Mouse (Mus musculus) naive thymus-derived CD4-positive, alpha-beta T cell, adult 2 months (primary cell): ENCODE measurements around the gene Akap8.

ENCODE experiments used
- DNase-seq: peaks from one replicate; pipeline ENCODE4 v3.0.0-alpha.2; 2011; ENCODE audit warnings: low read depth

Gene Akap8

DNA sequence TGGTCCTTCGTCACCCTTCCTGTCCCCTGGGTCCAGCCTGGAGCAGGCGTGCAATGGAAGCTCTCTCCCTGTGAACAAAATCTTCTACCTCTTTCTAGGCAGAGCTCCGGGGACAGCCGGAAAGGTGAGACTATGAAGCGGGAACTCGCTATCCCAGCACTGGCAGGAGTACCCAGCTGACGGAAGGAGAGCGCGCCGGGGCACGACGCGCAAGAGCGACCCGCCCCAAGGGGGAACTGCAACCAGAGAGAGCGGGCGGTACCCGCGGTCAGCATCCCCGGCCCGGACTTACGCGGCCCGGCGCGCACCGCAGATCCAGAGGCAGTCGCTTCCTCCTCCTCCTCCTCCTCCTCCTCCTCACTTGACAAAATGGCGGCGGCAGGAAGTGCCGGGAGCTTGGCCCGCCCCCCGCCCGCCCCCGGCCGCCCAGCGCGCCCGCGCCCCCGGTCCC, 37.2 kb downstream of the Akap8 start:
- DNase-seq: peak; percentile 82

DNA sequence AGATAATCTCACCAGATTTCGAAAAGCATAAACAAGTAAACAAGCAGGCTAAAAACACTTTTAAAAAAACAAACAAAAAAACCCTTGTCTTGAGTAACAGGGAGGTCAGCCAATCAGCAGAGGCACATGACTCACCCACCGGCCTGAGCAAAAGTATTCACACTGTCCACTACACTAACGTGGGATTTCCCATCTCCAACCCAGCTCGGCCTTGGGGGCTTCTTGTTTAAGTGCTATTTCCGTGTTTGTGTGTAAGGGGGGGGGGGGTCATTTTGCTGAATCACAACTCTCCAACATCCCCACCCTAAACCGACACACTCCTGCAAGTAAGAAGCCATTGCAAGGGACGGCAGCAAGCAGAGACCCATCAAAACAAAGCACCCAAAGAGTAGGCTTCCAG, 37.7 kb downstream of the Akap8 start:
- DNase-seq: peak; percentile 40

DNA sequence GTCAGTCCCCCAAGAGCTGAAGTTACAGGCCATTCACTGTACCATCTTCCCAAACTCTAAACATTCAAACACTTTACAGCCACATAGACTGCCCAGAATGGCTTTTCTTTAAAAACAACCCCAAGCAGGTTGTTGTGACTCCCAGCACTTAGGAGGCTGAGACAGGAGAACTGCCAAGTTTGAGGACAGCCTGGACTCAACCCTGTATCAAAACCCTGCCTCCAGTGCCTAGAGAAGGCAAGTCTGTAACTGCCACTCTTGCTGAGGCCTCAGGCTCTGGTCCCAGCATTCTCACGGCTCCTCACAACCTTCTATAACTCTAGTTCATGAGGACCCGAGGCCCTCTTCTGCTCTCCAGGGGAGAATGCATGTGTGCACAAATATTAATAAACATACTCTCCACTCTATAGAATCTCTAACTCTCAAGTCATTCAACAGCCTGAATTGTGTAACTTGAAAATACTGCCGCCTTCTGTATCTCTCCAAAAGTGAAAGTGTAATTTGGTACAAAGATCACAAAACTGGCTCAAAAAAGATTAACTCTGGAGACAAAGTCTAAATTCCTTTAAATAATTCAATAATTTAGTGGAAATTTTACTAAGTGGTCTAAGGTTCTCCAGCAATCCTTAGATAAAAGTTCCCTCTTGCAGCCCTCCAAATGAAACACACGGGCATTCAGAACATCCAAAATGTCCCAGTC, 39.3 kb downstream of the Akap8 start:
- peak; percentile 43 for DNase-seq

DNA sequence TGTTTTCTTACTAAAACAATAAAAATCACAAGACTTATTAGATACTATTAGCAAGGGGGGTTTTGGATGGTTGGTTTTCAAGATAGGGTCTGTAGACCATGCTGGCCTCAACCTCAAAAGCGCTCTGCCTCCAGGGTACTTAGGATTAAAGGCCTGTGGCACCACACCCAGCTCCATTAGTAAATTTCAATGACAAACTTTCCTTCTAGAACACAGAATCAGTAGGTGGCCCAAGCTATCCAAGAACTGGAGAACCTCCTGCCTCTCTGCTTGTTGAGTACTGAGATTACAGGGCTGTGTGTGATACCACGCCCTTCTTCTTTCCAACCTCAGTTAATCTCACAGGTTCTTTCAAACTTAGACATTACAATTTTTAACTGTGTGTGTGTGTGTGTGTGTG, 39.9 kb downstream of the Akap8 start:
- DNase-seq: no peak

DNA sequence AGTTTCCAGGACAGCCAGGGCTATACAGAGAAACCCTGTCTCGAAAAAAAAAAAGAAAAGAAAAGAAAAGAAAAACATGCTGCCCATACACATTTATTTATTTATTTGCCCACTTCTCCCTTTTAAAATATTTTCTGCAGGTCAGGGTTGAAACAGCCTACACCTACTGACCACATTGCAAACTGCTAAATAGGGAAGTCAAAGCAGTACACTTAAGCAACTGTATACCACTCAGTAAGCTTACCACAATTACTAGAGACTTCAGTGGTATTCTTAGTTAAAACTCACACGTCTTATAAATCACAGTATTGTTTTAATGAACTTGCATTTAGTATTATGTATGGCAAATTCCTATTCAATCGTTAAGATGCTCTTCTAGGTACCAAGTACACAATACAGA, 40.5 kb downstream of the Akap8 start:
- no peak for DNase-seq

DNA sequence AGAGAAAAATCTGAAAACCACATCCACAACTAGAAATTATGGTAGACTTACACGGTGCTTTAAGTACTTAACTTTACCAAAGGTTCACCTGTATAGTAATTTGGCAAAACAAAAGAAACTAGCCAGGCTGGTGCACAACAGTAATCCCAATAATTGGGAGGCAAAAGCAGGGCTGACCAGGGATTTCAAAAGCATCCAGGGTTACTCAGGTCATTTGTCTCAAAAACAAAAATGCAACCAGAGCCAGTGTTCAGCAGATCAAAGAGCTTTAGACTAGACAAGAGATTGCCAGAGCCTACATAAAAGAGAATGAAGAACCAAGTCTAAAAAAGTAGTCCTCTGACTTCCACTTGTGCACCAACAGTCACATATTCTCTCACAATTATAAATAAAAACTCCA, 43.8 kb downstream of the Akap8 start:
- DNase-seq: peak; percentile 63

DNA sequence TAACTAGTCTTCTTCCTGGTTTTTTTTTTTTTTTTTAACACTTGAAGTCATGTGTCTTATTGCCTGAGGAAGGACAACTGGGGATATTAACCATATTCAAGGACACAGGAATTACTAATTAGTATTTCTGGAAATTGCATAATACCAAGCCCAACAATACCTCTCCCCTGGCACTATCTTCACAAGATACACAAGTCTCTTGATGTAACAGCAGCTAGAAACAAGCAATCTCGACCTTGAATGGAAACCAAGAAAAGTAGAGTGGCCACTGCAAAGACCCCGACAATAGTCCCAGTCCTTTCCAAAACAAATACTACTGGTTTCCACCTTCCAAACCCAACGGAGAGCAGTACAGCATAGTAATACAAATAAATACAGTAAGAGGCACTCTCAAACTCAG, 45.5 kb downstream of the Akap8 start:
- DNase-seq: no peak

DNA sequence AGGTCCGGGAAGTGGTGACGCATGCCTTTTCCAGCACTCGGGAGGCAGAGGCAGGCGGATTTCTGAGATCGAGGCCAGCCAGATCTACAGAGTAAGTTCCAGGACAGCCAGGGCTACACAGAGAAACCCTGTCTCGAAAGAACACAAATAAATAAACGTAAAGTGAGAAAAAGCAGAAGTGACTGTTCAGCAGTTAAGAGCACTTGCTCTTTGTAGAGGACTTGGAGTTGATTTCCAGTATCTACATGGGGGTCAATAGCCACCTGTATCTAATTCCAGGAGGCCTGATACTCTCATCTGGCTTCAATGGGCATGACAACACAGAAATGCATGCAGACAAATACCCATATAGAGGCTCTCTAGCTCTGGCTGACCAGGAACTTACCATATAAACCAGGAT, 51.9 kb downstream of the Akap8 start:
- no peak for DNase-seq

DNA sequence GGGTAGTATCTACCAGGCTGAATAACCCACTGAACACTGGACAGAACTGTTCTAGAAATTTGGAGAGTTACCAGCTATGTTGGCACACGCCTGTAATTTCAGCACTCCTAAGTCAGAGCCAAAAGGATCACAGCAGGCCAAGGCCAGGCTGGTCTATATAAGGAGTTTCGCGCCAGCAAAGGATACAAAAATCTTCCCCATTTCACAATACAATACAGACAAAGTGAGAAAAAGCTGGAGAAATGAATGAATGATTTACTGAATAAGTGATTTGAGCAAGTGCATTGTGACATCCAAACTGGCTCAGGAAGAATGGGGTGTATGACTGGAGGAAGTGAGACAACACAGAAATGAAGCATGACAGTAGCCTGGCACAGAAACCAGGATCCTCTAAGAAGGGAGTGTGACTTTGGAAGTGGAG, 52.5 kb downstream of the Akap8 start:
- no peak for DNase-seq

DNA sequence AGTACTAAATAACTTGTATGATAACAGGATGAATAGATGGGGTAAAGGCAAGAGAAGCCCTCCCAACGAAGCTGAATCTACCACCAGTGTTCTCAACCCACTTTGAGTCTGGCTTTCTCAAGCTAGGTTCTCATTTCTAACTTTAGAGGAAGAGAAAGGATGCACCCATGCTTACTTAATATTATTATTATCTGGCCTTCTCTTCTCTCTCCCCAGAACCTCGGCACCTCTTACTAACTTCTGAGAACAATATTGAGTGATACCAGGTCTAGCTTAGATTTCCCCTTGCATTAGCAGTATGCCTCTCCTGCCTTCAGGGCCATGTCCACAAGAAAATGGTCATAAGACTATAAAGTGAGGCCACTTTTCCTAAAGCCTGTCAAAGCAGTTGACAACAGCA, 52.9 kb downstream of the Akap8 start:
- DNase-seq: no peak

DNA sequence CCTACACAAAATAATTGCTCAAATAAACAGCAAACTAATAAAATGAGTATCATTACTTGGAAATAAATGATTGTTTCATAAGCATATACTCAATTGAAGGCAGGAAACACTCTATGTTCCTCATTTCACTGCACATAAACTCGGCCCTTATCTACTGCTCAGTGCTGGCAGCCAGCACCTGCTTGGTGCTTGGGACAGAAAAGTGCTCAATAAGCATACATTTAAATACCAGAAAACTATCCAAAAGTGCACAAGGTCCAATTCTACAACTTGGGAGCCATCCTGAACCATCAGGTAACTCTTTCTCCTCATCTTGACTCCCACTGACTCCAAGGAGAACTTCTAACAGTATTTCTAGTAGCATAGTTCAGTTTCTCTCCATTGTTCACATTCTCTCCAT, 53.4 kb downstream of the Akap8 start:
- DNase-seq: no peak

DNA sequence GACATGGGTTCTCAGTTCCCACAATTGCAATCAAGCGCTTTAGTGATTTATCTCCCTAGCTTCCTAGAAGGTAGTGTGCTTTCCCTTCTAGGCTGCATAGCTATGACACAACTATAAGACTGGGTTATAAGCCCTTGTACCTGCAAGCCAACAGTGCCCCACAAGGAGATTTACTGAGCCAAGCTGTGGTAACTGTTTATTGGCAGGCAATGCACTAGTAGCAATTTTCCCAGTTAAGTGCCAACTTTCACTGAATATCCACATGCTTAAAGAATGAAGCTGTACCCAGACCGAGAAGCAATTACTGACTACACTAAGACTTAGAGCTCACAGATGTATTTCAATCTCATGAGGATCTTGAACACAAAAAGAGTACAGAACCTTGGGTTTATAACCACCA, 57.4 kb downstream of the Akap8 start:
- DNase-seq: no peak

DNA sequence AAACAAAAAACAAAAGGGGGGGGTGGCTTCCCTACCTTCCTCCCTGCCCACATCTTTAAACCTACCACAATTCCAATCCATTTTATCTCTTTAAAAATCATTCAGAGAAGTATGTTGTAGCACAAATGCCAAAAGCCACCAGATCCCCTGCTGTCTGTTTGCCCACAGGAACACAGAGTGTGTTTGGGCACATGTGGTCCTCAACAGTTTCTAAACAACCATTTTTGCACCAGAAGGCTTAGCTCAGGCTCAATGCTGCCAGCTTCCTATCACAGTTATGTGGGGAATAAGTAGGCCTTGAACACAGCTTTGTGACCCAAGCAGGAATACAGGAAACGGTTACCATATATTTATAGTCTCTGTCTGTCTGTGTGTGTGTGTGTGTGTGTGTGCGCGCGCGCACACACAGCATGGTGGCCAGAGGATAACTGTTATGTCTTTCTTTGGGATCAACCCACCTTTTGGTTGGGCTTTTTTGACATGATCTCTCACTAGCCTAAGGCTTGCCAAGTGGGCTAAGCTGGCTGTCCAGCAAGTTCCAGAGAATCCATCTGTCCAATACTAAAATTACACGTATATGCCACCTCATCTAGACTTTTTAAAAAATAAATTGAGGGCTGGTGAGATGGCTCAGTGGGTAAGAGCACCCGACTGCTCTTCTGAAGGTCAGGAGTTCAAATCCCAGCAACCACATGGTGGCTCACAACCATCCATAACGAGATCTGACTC, 58.0 kb downstream of the Akap8 start:
- DNase-seq: no peak

DNA sequence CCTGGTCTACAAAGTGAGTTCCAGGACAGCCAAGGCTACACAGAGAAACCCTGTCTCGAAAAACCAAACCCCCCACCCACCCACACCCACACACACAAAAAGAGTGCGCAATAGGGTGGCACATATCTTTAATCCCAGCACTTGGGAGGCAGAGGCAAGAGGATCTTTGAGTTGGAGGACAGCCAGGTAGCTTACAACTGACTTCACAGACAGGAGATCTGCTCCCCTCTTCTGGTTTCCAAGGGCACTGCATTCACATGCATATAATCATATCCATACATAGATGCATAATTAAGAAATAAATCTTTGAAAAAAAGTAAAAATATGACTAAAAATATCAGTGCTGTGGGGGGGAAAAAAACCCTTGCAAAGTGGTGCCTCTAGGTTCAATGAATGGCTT, 62.2 kb downstream of the Akap8 start:
- DNase-seq: no peak

DNA sequence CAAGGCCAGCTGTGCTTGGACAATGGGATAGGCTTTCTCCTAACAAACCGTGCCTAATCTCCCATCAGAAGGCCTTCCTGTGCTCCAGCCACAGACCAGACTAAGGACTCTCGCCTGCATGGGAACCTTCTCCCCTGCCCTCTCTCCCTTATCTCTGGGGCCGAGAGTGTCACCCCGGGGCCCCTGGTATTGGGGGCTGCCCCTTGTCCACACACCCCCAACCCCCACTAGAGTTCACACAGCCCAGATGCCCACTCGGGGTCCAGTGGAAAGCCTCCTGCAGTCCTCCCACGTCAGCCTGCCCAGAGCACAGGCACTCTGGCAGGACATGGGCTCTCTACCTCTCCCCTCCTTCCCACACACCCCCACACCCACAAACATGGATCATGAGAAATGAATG, 63.1 kb downstream of the Akap8 start:
- no peak for DNase-seq

DNA sequence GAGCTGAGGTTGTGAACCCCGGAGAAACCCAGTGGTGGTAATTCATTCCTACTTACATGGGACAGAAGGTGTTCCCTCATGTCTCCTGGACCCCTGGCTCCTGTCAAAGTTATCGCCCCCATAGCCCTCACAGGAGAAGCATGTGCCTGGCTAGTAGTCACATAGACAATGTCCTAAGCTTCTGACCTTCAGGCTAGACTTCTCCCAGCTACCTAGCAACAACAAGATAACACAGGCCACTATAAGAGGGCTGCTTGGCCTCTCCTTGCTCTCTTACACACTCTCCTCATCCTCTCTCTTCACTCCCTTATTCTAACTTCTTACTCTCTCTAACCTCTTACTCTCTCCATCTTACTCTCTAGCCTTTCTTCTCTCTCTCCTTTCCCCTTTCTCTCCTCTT, 63.6 kb downstream of the Akap8 start:
- DNase-seq: no peak

DNA sequence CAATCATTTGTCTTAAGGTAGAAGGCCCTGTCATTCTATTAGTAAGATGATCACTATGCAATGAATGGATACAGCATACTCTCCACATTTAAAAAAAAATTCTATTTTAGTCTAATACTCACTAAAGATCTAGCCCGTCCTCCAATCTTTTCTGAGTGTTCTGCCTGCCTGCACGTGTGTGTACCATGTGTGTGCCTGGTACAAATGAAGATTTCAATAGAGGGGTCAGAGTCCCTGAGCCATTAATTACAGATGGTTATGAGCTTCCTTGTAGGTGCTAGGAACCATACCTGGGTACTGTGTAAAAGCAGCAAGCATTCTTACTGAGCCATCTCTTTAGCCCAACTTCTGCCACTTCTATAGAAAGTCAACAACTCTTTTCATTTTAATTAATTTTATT, 64.1 kb downstream of the Akap8 start:
- DNase-seq: no peak
